Mouse (Mus musculus) forebrain, embryonic 10.5 days (tissue): ENCODE measurements around the gene Pde9a. TPM values are rescaled to one million over a fixed set of nuclear protein-coding genes. Genes with fewer than 3 reads are reported as not detected.

Experiments
- DNase-seq: peaks from one replicate; pipeline ENCODE4 v3.0.0-alpha.2; 2017; ENCODE audit warnings: low spot score; ENCODE audit errors: extremely low spot score
- H3K27ac ChIP-seq: fragments of 300-500 bp; sonication (generic); 2 replicates; pipeline ENCODE4 v1.5.1; 2016; ENCODE audit warnings: mild to moderate bottlenecking
- H3K27me3 ChIP-seq: fragments of 300-500 bp; sonication (generic); 2 replicates; pipeline ENCODE4 v1.6.1; 2016; ENCODE audit warnings: mild to moderate bottlenecking; ENCODE audit not compliant: poor library complexity, severe bottlenecking
- H3K36me3 ChIP-seq: fragments of 300-500 bp; sonication (generic); replicated peaks from 2 replicates; pipeline ENCODE4 v1.6.1; 2016; ENCODE audit warnings: mild to moderate bottlenecking, moderate library complexity
- H3K4me1 ChIP-seq: fragments of 300-500 bp; sonication (generic); 2 replicates; pipeline ENCODE4 v1.6.1; 2016
- H3K4me3 ChIP-seq: fragments of 300-500 bp; sonication (generic); 2 replicates; pipeline ENCODE4 v1.5.1; 2016; ENCODE audit warnings: mild to moderate bottlenecking, moderate library complexity
- H3K9me3 ChIP-seq: fragments of 300-500 bp; sonication (generic); 2 replicates; pipeline ENCODE4 v1.6.1; 2016; ENCODE audit warnings: mild to moderate bottlenecking, moderate library complexity
- WGBS: fragments of 180-500 bp; shearing (Covaris S2); methylation state at CpG from one replicate; pipeline ENCODE4 v1.1.7; 2016; 5-methylcytosine and 5-hydroxymethylcytosine counted together
- polyA plus RNA-seq: library from polyadenylated mRNA; unstranded; fragments of >200 nt; fragmentation: Nextera tagmentation; extraction: Ambion mirVana; gene quantifications from 2 replicates; pipeline ENCODE4 v1.2.1, GENCODE M21; 2016

Pde9a gene
- polyA plus RNA-seq, 1 experiment from 2014 or later: 16.8 TPM

- 79% methylated on average over 4 of the region's 4 CpGs for WGBS
- peaks cover 5% of the 10 kb centered on the region for H3K27me3 ChIP-seq
- no peak for DNase-seq
- no peak overlapping the region for H3K27ac ChIP-seq
- no peak overlapping the region for H3K4me3 ChIP-seq
- H3K36me3 ChIP-seq: no peaks in the 10 kb centered on the region; the same call in 1 of the 2 replicates
- H3K4me1 ChIP-seq: peaks cover 39% of the 10 kb centered on the region
- no peaks in the 10 kb centered on the region for H3K9me3 ChIP-seq
Observed at GRCm38 (mm10) chr17:31439978-31440377, 54.0 kb downstream of the Pde9a start.

- H3K27ac ChIP-seq: no peak overlapping the region
- peaks cover 37% of the 10 kb centered on the region for H3K4me1 ChIP-seq
- H3K27me3 ChIP-seq: no peaks in the 10 kb centered on the region
- no peak overlapping the region for H3K4me3 ChIP-seq
- H3K9me3 ChIP-seq: no peaks in the 10 kb centered on the region
- DNase-seq: no peak
- WGBS: 93% methylated on average over 8 of the region's 8 CpGs
- peaks cover 14% of the 10 kb centered on the region for H3K36me3 ChIP-seq
Observed at GRCm38 (mm10) chr17:31442513-31442912, 56.5 kb downstream of the Pde9a start.

GRCm38 (mm10) chr17:31444251-31444650, 58.2 kb downstream of the Pde9a start:
- peak overlapping the region; percentile 49 for H3K27ac ChIP-seq
- peaks cover 37% of the 10 kb centered on the region for H3K4me1 ChIP-seq
- H3K9me3 ChIP-seq: no peaks in the 10 kb centered on the region
- no peak overlapping the region for H3K4me3 ChIP-seq
- no peak for DNase-seq
- no peaks in the 10 kb centered on the region for H3K27me3 ChIP-seq
- peaks cover 17% of the 10 kb centered on the region for H3K36me3 ChIP-seq
- WGBS: 74% methylated on average over 7 of the region's 7 CpGs

- Histone ChIP-seq H3K36me3 (peaks cover 17% of the 10 kb centered on the region), H3K27ac (peak overlapping the region; percentile 45; the same call in 1 of the 2 replicates)
Observed at GRCm38 (mm10) chr17:31445061-31445731, 59.2 kb downstream of the Pde9a start.

GRCm38 (mm10) chr17:31447766-31448165, 61.8 kb downstream of the Pde9a start:
- Histone ChIP-seq H3K4me3 (no peak overlapping the region), H3K9me3 (no peaks in the 10 kb centered on the region), H3K4me1 (peaks cover 42% of the 10 kb centered on the region), H3K36me3 (peaks cover 17% of the 10 kb centered on the region), H3K27ac (no peak overlapping the region), H3K27me3 (no peaks in the 10 kb centered on the region)
- 84% methylated on average over 5 of the region's 5 CpGs for WGBS
- no peak for DNase-seq

More at GRCm38 (mm10) chr17:31445061-31445731, 59.2 kb downstream of the Pde9a start:
- no peaks in the 10 kb centered on the region for H3K27me3 ChIP-seq
- WGBS: 61% methylated on average over 7 of the region's 7 CpGs
- H3K4me1 ChIP-seq: peaks cover 31% of the 10 kb centered on the region
- H3K4me3 ChIP-seq: no peak overlapping the region
- no peaks in the 10 kb centered on the region for H3K9me3 ChIP-seq
- DNase-seq: no peak

GRCm38 (mm10) chr17:31448519-31448918, 62.5 kb downstream of the Pde9a start:
- Histone ChIP-seq H3K27me3 (no peaks in the 10 kb centered on the region), H3K9me3 (no peaks in the 10 kb centered on the region), H3K36me3 (peaks cover 17% of the 10 kb centered on the region), H3K4me3 (no peak overlapping the region), H3K4me1 (peaks cover 38% of the 10 kb centered on the region), H3K27ac (no peak overlapping the region)
- 77% methylated on average over 1 of the region's 1 CpGs for WGBS
- no peak for DNase-seq

- Histone ChIP-seq H3K4me1 (peaks cover 31% of the 10 kb centered on the region), H3K27me3 (no peaks in the 10 kb centered on the region), H3K27ac (no peak overlapping the region), H3K9me3 (no peaks in the 10 kb centered on the region), H3K36me3 (peaks cover 17% of the 10 kb centered on the region), H3K4me3 (no peak overlapping the region)
- DNase-seq: no peak
- 92% methylated on average over 3 of the region's 3 CpGs for WGBS
Observed at GRCm38 (mm10) chr17:31450206-31450605, 64.2 kb downstream of the Pde9a start.

GRCm38 (mm10) chr17:31451179-31451708, 65.2 kb downstream of the Pde9a start:
- DNase-seq: no peak
- H3K36me3 ChIP-seq: peaks cover 14% of the 10 kb centered on the region
- peak overlapping the region; percentile 53; the same call in 1 of the 2 replicates for H3K27ac ChIP-seq
- H3K27me3 ChIP-seq: no peaks in the 10 kb centered on the region
- WGBS: 60% methylated on average over 8 of the region's 8 CpGs
- H3K4me1 ChIP-seq: peaks cover 24% of the 10 kb centered on the region
- H3K9me3 ChIP-seq: no peaks in the 10 kb centered on the region
- H3K4me3 ChIP-seq: no peak overlapping the region

GRCm38 (mm10) chr17:31452816-31453215, 66.8 kb downstream of the Pde9a start:
- peaks cover 27% of the 10 kb centered on the region for H3K4me1 ChIP-seq
- H3K9me3 ChIP-seq: no peaks in the 10 kb centered on the region
- no peaks in the 10 kb centered on the region for H3K27me3 ChIP-seq
- WGBS: 84% methylated on average over 2 of the region's 2 CpGs
- peaks cover 6% of the 10 kb centered on the region for H3K36me3 ChIP-seq
- no peak for DNase-seq
- H3K4me3 ChIP-seq: no peak overlapping the region
- no peak overlapping the region for H3K27ac ChIP-seq

- H3K27ac ChIP-seq: no peak overlapping the region
Observed at GRCm38 (mm10) chr17:31453476-31453875, 67.5 kb downstream of the Pde9a start.

GRCm38 (mm10) chr17:31454056-31454455, 68.0 kb downstream of the Pde9a start:
- H3K9me3 ChIP-seq: no peaks in the 10 kb centered on the region
- no peak overlapping the region for H3K27ac ChIP-seq
- H3K36me3 ChIP-seq: peaks cover 6% of the 10 kb centered on the region
- no peak for DNase-seq
- peaks cover 27% of the 10 kb centered on the region for H3K4me1 ChIP-seq
- H3K27me3 ChIP-seq: no peaks in the 10 kb centered on the region
- H3K4me3 ChIP-seq: no peak overlapping the region
- 89% methylated on average over 9 of the region's 9 CpGs for WGBS

More at GRCm38 (mm10) chr17:31453476-31453875, 67.5 kb downstream of the Pde9a start:
- WGBS: 87% methylated on average over 3 of the region's 3 CpGs
- Histone ChIP-seq H3K36me3 (peaks cover 6% of the 10 kb centered on the region), H3K9me3 (no peaks in the 10 kb centered on the region), H3K4me3 (no peak overlapping the region), H3K27me3 (no peaks in the 10 kb centered on the region), H3K4me1 (peaks cover 27% of the 10 kb centered on the region)
- DNase-seq: no peak

- peaks cover 12% of the 10 kb centered on the region for H3K36me3 ChIP-seq
- H3K4me1 ChIP-seq: peaks cover 21% of the 10 kb centered on the region
- DNase-seq: no peak
- 84% methylated on average over 18 of the region's 18 CpGs for WGBS
- H3K4me3 ChIP-seq: no peak overlapping the region
- H3K27me3 ChIP-seq: no peaks in the 10 kb centered on the region
- H3K27ac ChIP-seq: no peak overlapping the region
- H3K9me3 ChIP-seq: no peaks in the 10 kb centered on the region
Observed at GRCm38 (mm10) chr17:31456723-31457567, 70.9 kb downstream of the Pde9a start.

GRCm38 (mm10) chr17:31460416-31460815, 74.4 kb downstream of the Pde9a start:
- Histone ChIP-seq H3K4me3 (no peak overlapping the region), H3K36me3 (peaks cover 23% of the 10 kb centered on the region), H3K9me3 (no peaks in the 10 kb centered on the region), H3K27ac (peak overlapping the region; percentile 51; the same call in 1 of the 2 replicates), H3K4me1 (peaks cover 10% of the 10 kb centered on the region), H3K27me3 (no peaks in the 10 kb centered on the region)
- 74% methylated on average over 4 of the region's 4 CpGs for WGBS
- DNase-seq: no peak
